18 mouse cellular contexts compared by ENCODE assay signal in genomic region chr19:46972159-46972558, GRCm38 (mm10). TPM values are rescaled to one million over a fixed set of nuclear protein-coding genes. Genes with fewer than 3 reads are reported as not detected.
DNase-seq lines count a peak whose midpoint lies in the region; ATAC-seq and TF ChIP-seq lines count a peak whose summit lies in the region.
"Had no signal": no experiment of that assay in that cellular context is flagged by ENCODE, and none has a peak within 500 bp of the region (broad histone marks: within the 10 kb centered on the region; RNA-seq: fewer than 3 reads in every experiment).

No protein-coding gene starts in this region.

- no peak for ATAC-seq in hindbrain, embryonic 12.5 days (ENCODE audit: low FRiP score)
- 0 out of 2 replicates have a peak, but pooled peaks have one; percentile 15 for ATAC-seq in midbrain, embryonic 13.5 days

- no peak overlapping the region for H3K9ac ChIP-seq in hindbrain, embryonic 12.5 days
- H3K9ac ChIP-seq in midbrain, embryonic 13.5 days (replicated peaks), result no peak overlapping the region
- H3K9ac ChIP-seq: embryonic facial prominence, embryonic 15.5 days; kidney, embryonic 15.5 days; lung, embryonic 15.5 days had no signal

- peak overlapping the region; percentile 15; the same call in 1 of the 2 replicates for H3K4me3 ChIP-seq in testis, adult 2 months (ENCODE audit: control insufficient read depth, low read depth, low read length)
- H3K4me3 ChIP-seq in hindbrain, embryonic 12.5 days, result no peak overlapping the region
- H3K4me3 ChIP-seq in midbrain, embryonic 13.5 days (replicated peaks), result no peak overlapping the region
- H3K4me3 ChIP-seq in limb, embryonic 10.5 days, result no peak overlapping the region
- H3K4me3 ChIP-seq: embryonic facial prominence, embryonic 15.5 days; kidney, embryonic 15.5 days; lung, embryonic 15.5 days; myocyte had no signal

- H3K27ac ChIP-seq in testis, adult 2 months (ENCODE audit: control insufficient read depth, insufficient read depth, low read depth, low read length), result no peak overlapping the region
- peak overlapping the region; percentile 92 for H3K27ac ChIP-seq in hindbrain, embryonic 12.5 days
- peak overlapping the region; percentile 94 for H3K27ac ChIP-seq in midbrain, embryonic 13.5 days
- no peak overlapping the region for H3K27ac ChIP-seq in limb, embryonic 10.5 days
- H3K27ac ChIP-seq: embryonic facial prominence, embryonic 15.5 days; kidney, embryonic 15.5 days had no signal

- 95% methylated on average over 3 of the region's 3 CpGs for WGBS in hindbrain, embryonic 12.5 days
- WGBS in midbrain, embryonic 13.5 days, result 94% methylated on average over 3 of the region's 3 CpGs
- WGBS in limb, embryonic 10.5 days, result 96% methylated on average over 3 of the region's 3 CpGs

- no peaks in the 10 kb centered on the region for H3K9me3 ChIP-seq in hindbrain, embryonic 12.5 days (replicated peaks)
- H3K9me3 ChIP-seq in midbrain, embryonic 13.5 days, result no peaks in the 10 kb centered on the region
- no peaks in the 10 kb centered on the region for H3K9me3 ChIP-seq in limb, embryonic 10.5 days (replicated peaks)
- H3K9me3 ChIP-seq: embryonic facial prominence, embryonic 15.5 days; G1E; kidney, embryonic 15.5 days; lung, embryonic 15.5 days had no signal

- peaks cover 2% of the 10 kb centered on the region; the same call in 1 of the 2 replicates for H3K4me1 ChIP-seq in testis, adult 2 months (ENCODE audit: control insufficient read depth, insufficient read depth, low read length)
- peaks cover 17% of the 10 kb centered on the region for H3K4me1 ChIP-seq in hindbrain, embryonic 12.5 days
- H3K4me1 ChIP-seq in midbrain, embryonic 13.5 days (replicated peaks), result peaks cover 30% of the 10 kb centered on the region
- peaks cover 8% of the 10 kb centered on the region; the same call in 1 of the 2 replicates for H3K4me1 ChIP-seq in limb, embryonic 10.5 days

- no peaks in the 10 kb centered on the region for H3K27me3 ChIP-seq in testis, adult 2 months (ENCODE audit: control insufficient read depth, insufficient read depth, low read length)
- no peaks in the 10 kb centered on the region for H3K27me3 ChIP-seq in hindbrain, embryonic 12.5 days
- no peaks in the 10 kb centered on the region for H3K27me3 ChIP-seq in midbrain, embryonic 13.5 days
- no peaks in the 10 kb centered on the region for H3K27me3 ChIP-seq in limb, embryonic 10.5 days (ENCODE audit: low read depth, poor library complexity, severe bottlenecking)
- H3K27me3 ChIP-seq: embryonic facial prominence, embryonic 15.5 days; kidney, embryonic 15.5 days; lung, embryonic 15.5 days had no signal

- H3K4me2 ChIP-seq in hindbrain, embryonic 12.5 days (replicated peaks), result no peak overlapping the region
- no peak overlapping the region for H3K4me2 ChIP-seq in midbrain, embryonic 13.5 days (replicated peaks)
- H3K4me2 ChIP-seq: embryonic facial prominence, embryonic 15.5 days; kidney, embryonic 15.5 days; lung, embryonic 15.5 days had no signal

- no peaks in the 10 kb centered on the region for H3K36me3 ChIP-seq in testis, adult 2 months (ENCODE audit: control insufficient read depth, insufficient read depth, low read length)
- H3K36me3 ChIP-seq in hindbrain, embryonic 12.5 days, result no peaks in the 10 kb centered on the region
- H3K36me3 ChIP-seq in midbrain, embryonic 13.5 days, result no peaks in the 10 kb centered on the region
- H3K36me3 ChIP-seq in limb, embryonic 10.5 days, result no peaks in the 10 kb centered on the region
- H3K36me3 ChIP-seq: embryonic facial prominence, embryonic 15.5 days; G1E; kidney, embryonic 15.5 days; lung, embryonic 15.5 days had no signal

- DNase-seq in testis, postnatal 10 days (ENCODE audit: low spot score), result no peak
- no peak for DNase-seq in kidney, postnatal 36 days
- DNase-seq in limb, embryonic 10.5 days (ENCODE audit: low spot score), result no peak
- DNase-seq in ovary, postnatal 10 days (ENCODE audit: low spot score), result no peak
- no peak for DNase-seq in adrenal gland, postnatal 36 days
- DNase-seq: cerebellum, adult 8-10 months; gastrocnemius, postnatal 36 days had no signal

- TF ChIP-seq POLR2A in testis, adult 2 months (IDR thresholded peaks at IDR 0.05; ENCODE audit: control insufficient read depth, low read depth, low read length), result no peak

- TF ChIP-seq CTCF in testis, adult 2 months (IDR thresholded peaks at IDR 0.05; ENCODE audit: control insufficient read depth, insufficient read depth, insufficient replicate concordance, low read depth, low read length), result no peak

RNA-seq across cellular contexts. Expression of gene Ina, which starts 42.3 kb away (rescaled TPM):
- 0.35 and 0.37 TPM in 2 replicates for polyA plus RNA-seq in testis, adult 2 months (2012; rRNA removed)
- polyA plus RNA-seq in hindbrain, embryonic 12.5 days (2016; fragmentation: Nextera tagmentation; extraction: Ambion mirVana), result 578 and 632 TPM in 2 replicates
- polyA plus RNA-seq in midbrain, embryonic 13.5 days (2015; fragmentation: Nextera tagmentation; extraction: Ambion mirVana), result 481 and 511 TPM in 2 replicates
- 0.11 and 0.15 TPM in 2 replicates for polyA plus RNA-seq in limb, embryonic 10.5 days (2016; fragmentation: Nextera tagmentation; extraction: Ambion mirVana)
- 1 to 10 TPM; 4.0 to 5.9 TPM for total RNA-seq in adrenal gland, postnatal 36 days (2021)
- total RNA-seq: gastrocnemius, postnatal 36 days; hematopoietic stem cell, adult 5-6 weeks; liver, adult 2 months; megakaryocyte progenitor cell, adult 5-6 weeks had no signal
- polyA plus RNA-seq: G1E; liver, adult 2 months; myocyte had no signal

RNA-seq across cellular contexts. Expression of gene Nt5c2, which starts 42.8 kb away (rescaled TPM):
- polyA plus RNA-seq in testis, adult 2 months (2012; rRNA removed), result 38.0 and 38.6 TPM in 2 replicates
- polyA plus RNA-seq in hindbrain, embryonic 12.5 days (2016; fragmentation: Nextera tagmentation; extraction: Ambion mirVana), result 85.3 and 89.1 TPM in 2 replicates
- 96.0 and 97.2 TPM in 2 replicates for polyA plus RNA-seq in midbrain, embryonic 13.5 days (2015; fragmentation: Nextera tagmentation; extraction: Ambion mirVana)
- 75.4 and 89.8 TPM in 2 replicates for polyA plus RNA-seq in limb, embryonic 10.5 days (2016; fragmentation: Nextera tagmentation; extraction: Ambion mirVana)
- total RNA-seq in adrenal gland, postnatal 36 days (2021), result 10 to 100 TPM; 63.2 to 65.2 TPM

Comparison
In these comparisons a context has a peak if more than half of its experiments do, and no peak if none do; other contexts are left out.
1. H3K27ac ChIP-seq: peak in hindbrain, embryonic 12.5 days (single experiment) and midbrain, embryonic 13.5 days (single experiment); none in testis, adult 2 months (single experiment) and limb, embryonic 10.5 days (single experiment).
2. RNA of gene Ina, which starts 42.3 kb away (polyA plus RNA-seq): 578 to 632 TPM in hindbrain, embryonic 12.5 days and 481 to 511 TPM in midbrain, embryonic 13.5 days; 0.35 to 0.37 TPM in testis, adult 2 months and 0.11 to 0.15 TPM in limb, embryonic 10.5 days; every median in the first group is over 100 times any median in the second.